ENCODE assay signal across 14 mouse cellular contexts in the genomic region with DNA sequence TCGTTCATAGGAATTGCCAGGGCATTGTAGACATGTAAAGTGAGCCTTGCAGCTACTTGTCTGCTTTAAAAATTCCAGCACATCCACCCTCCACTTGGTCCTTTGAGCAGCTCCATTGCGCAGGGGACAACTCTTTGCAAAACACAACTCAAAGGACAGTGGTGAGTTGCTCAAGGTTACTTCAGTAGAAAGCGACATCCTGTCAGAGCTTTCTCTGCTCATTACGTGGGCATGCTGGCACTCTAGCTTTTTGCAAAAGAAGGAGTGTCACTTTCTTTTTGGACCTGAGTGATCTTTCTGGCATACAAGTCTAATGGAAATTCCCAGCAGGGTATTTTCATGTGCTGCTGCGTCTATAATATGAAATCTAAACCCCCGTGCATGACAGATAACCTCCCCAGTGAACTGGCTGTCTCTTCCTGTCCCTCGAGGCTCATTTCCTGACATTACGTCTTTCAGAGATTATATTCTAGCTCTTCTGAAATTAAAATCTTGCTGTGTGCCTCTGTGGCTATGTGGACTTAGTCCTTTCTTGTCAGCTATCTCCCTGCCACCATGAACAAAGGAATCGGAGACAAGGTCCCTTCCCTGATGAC.
DNase-seq lines count a peak whose midpoint lies in the region; ATAC-seq and TF ChIP-seq lines count a peak whose summit lies in the region.
"Had no signal": no experiment of that assay in that cellular context is flagged by ENCODE, and none has a peak within 500 bp of the region (broad histone marks: within the 10 kb centered on the region; RNA-seq: fewer than 3 reads in every experiment).

No protein-coding gene starts in this region.

- ATAC-seq in hindbrain, embryonic 13.5 days (ENCODE audit: low FRiP score): 0 out of 2 replicates have a peak, but pooled peaks have one; percentile 22
- ATAC-seq in hindbrain, postnatal 0 days: no peak
- ATAC-seq in midbrain, postnatal 0 days (ENCODE audit: low FRiP score): peak; percentile 62; the same call in 1 of the 2 replicates
- ATAC-seq: intestine, embryonic 16.5 days; liver, embryonic 12.5 days had no signal

- H3K36me3 ChIP-seq in hindbrain, embryonic 13.5 days: no peaks in the 10 kb centered on the region; the same call in 1 of the 2 replicates
- no peaks in the 10 kb centered on the region for H3K36me3 ChIP-seq in hindbrain, postnatal 0 days (ENCODE audit: insufficient read depth, low read length)
- 0 out of 2 replicates have a peak, but pooled peaks cover 3% of the 10 kb centered on the region for H3K36me3 ChIP-seq in midbrain, postnatal 0 days (ENCODE audit: insufficient read depth, low read length)

- peak overlapping the region; percentile 60 for H3K27ac ChIP-seq in hindbrain, embryonic 13.5 days
- H3K27ac ChIP-seq in hindbrain, postnatal 0 days: no peak overlapping the region
- no peak overlapping the region for H3K27ac ChIP-seq in midbrain, postnatal 0 days (ENCODE audit: low read depth, low read length)
- H3K27ac ChIP-seq: liver, embryonic 12.5 days had no signal

- H3K4me1 ChIP-seq in hindbrain, embryonic 13.5 days (replicated peaks): peaks cover 14% of the 10 kb centered on the region
- no peaks in the 10 kb centered on the region for H3K4me1 ChIP-seq in hindbrain, postnatal 0 days (ENCODE audit: insufficient read depth, low read length)
- no peaks in the 10 kb centered on the region for H3K4me1 ChIP-seq in midbrain, postnatal 0 days (ENCODE audit: insufficient read depth, low read length)
- H3K4me1 ChIP-seq: liver, embryonic 12.5 days had no signal

- peak; percentile 24 to 69 for DNase-seq in adrenal gland, adult (ENCODE audit: inconsistent age in 2 of 2, low spot score in 1 of 2)
- DNase-seq in adrenal gland, adult 18-20 months (ENCODE audit: low spot score in 2 of 2): no peak
- DNase-seq in hindbrain, postnatal 0 days (ENCODE audit: low spot score): no peak
- DNase-seq in brain, adult 2 months (ENCODE audit: low read depth, low spot score): peak; percentile 51
- DNase-seq in midbrain, postnatal 0 days (ENCODE audit: low spot score): no peak
- no peak for DNase-seq in right cerebral cortex, postnatal 36 days (ENCODE audit: low spot score in 2 of 2)
- no peak for DNase-seq in thymus, postnatal 0 days (ENCODE audit: low spot score)
- DNase-seq: cerebellum, adult 2 months; heart, adult 11 months; kidney, postnatal 10 days; left cerebral cortex, postnatal 4 days had no signal

- no peak overlapping the region for H3K9ac ChIP-seq in hindbrain, embryonic 13.5 days
- no peak overlapping the region for H3K9ac ChIP-seq in hindbrain, postnatal 0 days (replicated peaks; ENCODE audit: low read length)
- no peak overlapping the region for H3K9ac ChIP-seq in midbrain, postnatal 0 days (replicated peaks; ENCODE audit: low read length, poor library complexity, severe bottlenecking)
- H3K9ac ChIP-seq: liver, embryonic 12.5 days had no signal

- no peaks in the 10 kb centered on the region for H3K9me3 ChIP-seq in hindbrain, embryonic 13.5 days
- no peaks in the 10 kb centered on the region for H3K9me3 ChIP-seq in hindbrain, postnatal 0 days (ENCODE audit: low read length)
- no peaks in the 10 kb centered on the region for H3K9me3 ChIP-seq in midbrain, postnatal 0 days (ENCODE audit: low read length)
- H3K9me3 ChIP-seq: liver, embryonic 12.5 days had no signal

- TF ChIP-seq CTCF in hindbrain, postnatal 0 days (IDR thresholded peaks at IDR 0.05; ENCODE audit: low read depth): no peak
- TF ChIP-seq CTCF in midbrain, postnatal 0 days (IDR thresholded peaks at IDR 0.05): no peak

- WGBS in hindbrain, embryonic 13.5 days: 49% methylated on average over 9 of the region's 9 CpGs
- WGBS in hindbrain, postnatal 0 days: 50% methylated on average over 9 of the region's 9 CpGs
- 49% methylated on average over 9 of the region's 9 CpGs for WGBS in midbrain, postnatal 0 days

- H3K4me3 ChIP-seq in hindbrain, embryonic 13.5 days: no peak overlapping the region
- H3K4me3 ChIP-seq in hindbrain, postnatal 0 days (ENCODE audit: low read length): no peak overlapping the region
- H3K4me3 ChIP-seq in midbrain, postnatal 0 days (ENCODE audit: low read depth, low read length): no peak overlapping the region
- H3K4me3 ChIP-seq: liver, embryonic 12.5 days had no signal

- no peaks in the 10 kb centered on the region for H3K27me3 ChIP-seq in hindbrain, embryonic 13.5 days
- H3K27me3 ChIP-seq in hindbrain, postnatal 0 days (ENCODE audit: insufficient read depth, low read length): no peaks in the 10 kb centered on the region
- H3K27me3 ChIP-seq in midbrain, postnatal 0 days (ENCODE audit: insufficient read depth, low read length): no peaks in the 10 kb centered on the region
- H3K27me3 ChIP-seq: liver, embryonic 12.5 days had no signal

- no peak overlapping the region for H3K4me2 ChIP-seq in hindbrain, embryonic 13.5 days
- H3K4me2 ChIP-seq in hindbrain, postnatal 0 days (ENCODE audit: low read depth, low read length): no peak overlapping the region
- H3K4me2 ChIP-seq in midbrain, postnatal 0 days (ENCODE audit: low read depth, low read length, poor library complexity, severe bottlenecking): no peak overlapping the region
- H3K4me2 ChIP-seq: liver, embryonic 12.5 days had no signal

Comparison
In these comparisons a context has a peak if more than half of its experiments do, and no peak if none do; other contexts are left out.
1. DNase-seq: peak in adrenal gland, adult (2 of 2) and brain, adult 2 months (single experiment); none in adrenal gland, adult 18-20 months (0 of 2), hindbrain, postnatal 0 days (single experiment), midbrain, postnatal 0 days (single experiment), right cerebral cortex, postnatal 36 days (0 of 2) and thymus, postnatal 0 days (single experiment).